Mouse (Mus musculus) ovary, adult 2 months (tissue): ENCODE data around the gene Gng11. TPM values are rescaled to one million over a fixed set of nuclear protein-coding genes. Genes with fewer than 3 reads are reported as not detected.

Source experiments
- polyA plus RNA-seq: library from polyadenylated mRNA; depleted of rRNA; stranded (reverse); fragments of >200 nt; gene quantifications from 2 replicates; pipeline ENCODE4 v1.2.3, GENCODE M21; 2012; rRNA removed

Gng11 gene
- polyA plus RNA-seq, result 10.6 and 12.9 TPM in 2 replicates

GRCm38 (mm10) chr6:4003890-4004306 is at the start of gene Gng11:
TSS of gene Gng11 (plus strand) at chr6:4003904.

GRCm38 (mm10) chr6:3988750-3989149 is 15.0 kb upstream of the Gng11 start, which contains the start of gene Tfpi2:
TSS of gene Tfpi2 (minus strand) at chr6:3988919.

GRCm38 (mm10) chr6:3993492-3993891 is 10.2 kb upstream of the Gng11 start, which contains the start of gene Gngt1:
TSS of gene Gngt1 (plus strand) at chr6:3993792.

Other genes with a start within 250 kb of the Gng11 start
- not detected in 2 replicates for gene Calcr, start 239.2 kb upstream of the Gng11 start, polyA plus RNA-seq
- gene Tfpi2, start 15.0 kb upstream of the Gng11 start, polyA plus RNA-seq, result 1.1 and 1.6 TPM in 2 replicates
- gene Gngt1, start 10.1 kb upstream of the Gng11 start, polyA plus RNA-seq, result not detected in 2 replicates
- gene Bet1, start 83.1 kb downstream of the Gng11 start, polyA plus RNA-seq, result 6.3 and 7.8 TPM in 2 replicates